Mouse (Mus musculus) forebrain, embryonic 11.5 days (tissue): ENCODE measurements at regions not wholly inside any gene's neighbourhood (a gene's known extent, or its start where the extent isn't known, plus 50 kb on each side); places are given as distances from the start of the nearest gene placed in this dataset.
A peak's percentile ranks its signal among the peaks of the same experiment; 100 is the strongest.

Experiments
- ATAC-seq: fragments of 200-750 bp; cut with Nextera tagmentation; replicated peaks from 2 replicates; pipeline ENCODE4 v1.8.0; 2017; ENCODE audit warnings: moderate TSS enrichment; ENCODE audit not compliant: low FRiP score
- DNase-seq: peaks from one replicate; pipeline ENCODE4 v3.0.0-alpha.2; 2017; ENCODE audit warnings: low spot score
- H3K27ac ChIP-seq: fragments of 300-500 bp; sonication (generic); 2 replicates; pipeline ENCODE4 v1.5.1; 2014; ENCODE audit warnings: low read depth, low read length
- H3K27me3 ChIP-seq: fragments of 300-500 bp; sonication (generic); 2 replicates; pipeline ENCODE4 v1.6.1; 2014; ENCODE audit warnings: mild to moderate bottlenecking, low read length, mixed read lengths; ENCODE audit not compliant: control insufficient read depth, insufficient read depth
- H3K36me3 ChIP-seq: fragments of 300-500 bp; sonication (generic); 2 replicates; pipeline ENCODE4 v1.6.1; 2014; ENCODE audit warnings: mild to moderate bottlenecking, low read length, moderate library complexity, mixed read lengths; ENCODE audit not compliant: control insufficient read depth, insufficient read depth
- H3K4me1 ChIP-seq: fragments of 300-500 bp; sonication (generic); replicated peaks from 2 replicates; pipeline ENCODE4 v1.6.1; 2014; ENCODE audit warnings: low read length, mixed read lengths; ENCODE audit not compliant: control insufficient read depth, insufficient read depth
- H3K4me2 ChIP-seq: fragments of 300-500 bp; sonication (generic); 2 replicates; pipeline ENCODE4 v1.6.1; 2014; ENCODE audit warnings: low read depth, mild to moderate bottlenecking, low read length, moderate library complexity, mixed read lengths; ENCODE audit not compliant: severe bottlenecking
- H3K4me3 ChIP-seq: fragments of 300-500 bp; sonication (generic); 2 replicates; pipeline ENCODE4 v1.5.1; 2014; ENCODE audit warnings: low read depth, low read length
- H3K9ac ChIP-seq: fragments of 300-500 bp; sonication (generic); 2 replicates; pipeline ENCODE4 v1.6.1; 2014; ENCODE audit warnings: low read length
- H3K9me3 ChIP-seq: fragments of 300-500 bp; sonication (generic); 2 replicates; pipeline ENCODE4 v1.6.1; 2016; ENCODE audit warnings: low read length, mixed read lengths; ENCODE audit not compliant: control insufficient read depth
- WGBS: fragments of 180-500 bp; shearing (Covaris S2); extraction: QIAGEN DNeasy Blood & Tissue Kit; methylation state at CpG from one replicate; pipeline ENCODE4 v1.1.7; 2014; 5-methylcytosine and 5-hydroxymethylcytosine counted together

DNA sequence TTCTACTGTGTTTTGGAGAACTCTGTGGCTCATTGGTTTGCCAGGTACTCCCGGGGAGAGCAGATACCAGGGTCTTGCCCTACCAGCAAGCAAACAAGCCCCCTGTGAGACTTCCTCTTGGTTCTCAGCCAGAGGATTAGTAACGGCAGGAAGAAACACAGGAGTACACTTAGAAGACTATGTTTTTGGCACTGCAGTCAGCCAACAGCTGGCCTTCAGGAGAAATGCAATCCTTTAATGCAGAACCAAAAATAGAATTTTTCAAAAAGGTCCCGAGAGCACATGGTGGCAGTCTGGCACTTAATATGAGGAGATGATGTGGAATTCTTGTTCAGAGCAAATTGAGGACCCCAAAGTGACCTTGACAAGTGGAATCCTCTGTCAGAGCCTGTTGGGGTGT, 189.8 kb downstream of the Faxc start:
- H3K9ac ChIP-seq, result no peak overlapping the region
- ATAC-seq (no peak), DNase-seq (no peak)
- H3K27me3 ChIP-seq, result no peaks in the 10 kb centered on the region
- WGBS, result 64% methylated on average over 3 of the region's 3 CpGs
- no peak overlapping the region for H3K4me2 ChIP-seq
- H3K9me3 ChIP-seq, result no peaks in the 10 kb centered on the region
- no peaks in the 10 kb centered on the region for H3K36me3 ChIP-seq
- H3K4me1 ChIP-seq, result no peaks in the 10 kb centered on the region
- no peak overlapping the region for H3K4me3 ChIP-seq
- no peak overlapping the region for H3K27ac ChIP-seq

DNA sequence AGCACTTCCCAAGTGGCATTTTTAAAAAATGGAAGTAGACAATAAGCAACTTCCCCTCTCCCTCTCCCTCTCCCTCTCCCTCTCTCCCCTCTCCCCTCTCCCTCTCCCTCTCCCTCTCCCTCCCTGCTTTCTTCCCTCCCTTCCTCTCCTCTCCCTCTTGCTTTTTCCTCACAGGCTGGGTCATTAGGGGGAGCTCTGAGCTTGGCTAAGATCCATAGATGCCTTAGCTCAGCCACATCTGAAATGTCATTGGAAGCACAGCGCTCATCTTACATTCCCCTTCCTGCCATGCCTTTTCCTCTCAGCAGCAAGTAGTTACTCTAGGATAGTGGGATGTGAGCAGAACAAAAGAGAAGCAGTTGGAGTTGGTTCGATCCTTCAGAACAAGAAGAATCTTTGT, 190.3 kb downstream of the Faxc start:
- ATAC-seq (no peak), DNase-seq (no peak)
- Histone ChIP-seq H3K9me3 (no peaks in the 10 kb centered on the region), H3K4me1 (no peaks in the 10 kb centered on the region), H3K36me3 (no peaks in the 10 kb centered on the region), H3K27me3 (no peaks in the 10 kb centered on the region), H3K9ac (no peak overlapping the region), H3K4me2 (no peak overlapping the region), H3K27ac (no peak overlapping the region), H3K4me3 (no peak overlapping the region)
- 72% methylated on average over 2 of the region's 2 CpGs for WGBS

- Histone ChIP-seq H3K36me3 (no peaks in the 10 kb centered on the region), H3K27me3 (no peaks in the 10 kb centered on the region), H3K4me3 (no peak overlapping the region), H3K4me1 (no peaks in the 10 kb centered on the region), H3K27ac (no peak overlapping the region), H3K4me2 (no peak overlapping the region), H3K9me3 (no peaks in the 10 kb centered on the region), H3K9ac (no peak overlapping the region)
- 94% methylated on average over 6 of the region's 6 CpGs for WGBS
- no peak for DNase-seq
- ATAC-seq, result no peak
Measured at GRCm38 (mm10) chr4:22124836-22125235, 193.7 kb downstream of the Faxc start.

GRCm38 (mm10) chr4:22130511-22130910, 199.4 kb downstream of the Faxc start:
- DNase-seq (no peak), ATAC-seq (no peak)
- no peaks in the 10 kb centered on the region for H3K4me1 ChIP-seq

GRCm38 (mm10) chr4:22131751-22132736, 200.9 kb downstream of the Faxc start:
- Histone ChIP-seq H3K9ac (no peak overlapping the region), H3K4me3 (no peak overlapping the region), H3K9me3 (no peaks in the 10 kb centered on the region), H3K36me3 (no peaks in the 10 kb centered on the region), H3K4me1 (no peaks in the 10 kb centered on the region), H3K27ac (no peak overlapping the region), H3K4me2 (no peak overlapping the region), H3K27me3 (no peaks in the 10 kb centered on the region)
- DNase-seq, result no peak
- 58% methylated on average over 13 of the region's 13 CpGs for WGBS
- peak; percentile 65 for ATAC-seq

More at GRCm38 (mm10) chr4:22130511-22130910, 199.4 kb downstream of the Faxc start:
- no peak overlapping the region for H3K27ac ChIP-seq
- no peaks in the 10 kb centered on the region for H3K36me3 ChIP-seq
- WGBS, result 86% methylated on average over 8 of the region's 8 CpGs
- H3K4me3 ChIP-seq, result no peak overlapping the region
- H3K9ac ChIP-seq, result no peak overlapping the region
- no peak overlapping the region for H3K4me2 ChIP-seq
- H3K9me3 ChIP-seq, result no peaks in the 10 kb centered on the region
- H3K27me3 ChIP-seq, result no peaks in the 10 kb centered on the region

DNA sequence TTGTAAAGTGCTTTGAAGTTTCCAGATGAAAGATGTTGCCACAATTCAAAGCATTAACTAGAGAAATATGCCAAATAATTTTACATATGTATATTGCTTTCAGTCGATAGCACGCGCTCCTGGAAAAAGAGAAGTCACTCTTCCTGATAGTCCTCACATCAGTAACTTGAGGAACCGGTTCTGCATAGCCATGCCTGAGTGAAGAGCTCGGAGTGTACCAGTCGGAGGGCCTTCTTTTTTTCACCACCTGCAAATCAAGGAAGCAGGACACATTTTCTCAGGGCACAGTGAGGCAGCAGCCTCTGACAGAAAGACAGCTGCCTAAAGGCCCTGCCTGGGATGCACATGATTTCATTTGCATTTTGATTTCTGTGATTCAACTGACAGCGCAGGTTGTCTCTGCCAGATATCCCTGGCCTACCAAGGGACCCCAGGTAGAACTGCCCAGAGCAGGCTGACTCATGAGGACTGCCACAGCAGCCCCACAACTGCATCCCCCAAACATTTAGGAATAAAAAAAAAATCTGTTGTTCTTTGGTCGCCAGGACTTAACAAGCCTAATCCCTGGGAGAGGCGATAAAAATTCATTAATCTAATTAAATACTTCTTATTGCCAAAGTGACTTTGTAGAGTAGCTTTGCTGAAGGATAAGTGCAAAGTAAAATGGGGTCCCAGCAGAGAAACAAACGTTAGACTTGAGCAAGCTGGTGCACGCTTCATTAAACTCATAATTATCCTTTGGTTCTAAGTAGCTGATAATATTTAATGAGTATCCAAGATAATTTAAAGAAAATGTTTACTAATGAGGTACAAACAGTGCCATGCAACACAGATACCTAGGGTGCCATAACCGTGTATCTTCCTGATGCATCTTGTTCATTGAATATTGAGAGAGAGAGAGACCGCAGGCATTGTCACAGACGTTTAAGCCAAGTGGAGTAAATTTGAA, 202.7 kb downstream of the Faxc start:
- no peak for DNase-seq
- Histone ChIP-seq H3K27me3 (no peaks in the 10 kb centered on the region), H3K36me3 (no peaks in the 10 kb centered on the region), H3K4me1 (no peaks in the 10 kb centered on the region), H3K9ac (no peak overlapping the region), H3K9me3 (no peaks in the 10 kb centered on the region), H3K4me2 (no peak overlapping the region), H3K27ac (no peak overlapping the region), H3K4me3 (no peak overlapping the region)
- no peak for ATAC-seq
- WGBS, result 51% methylated on average over 14 of the region's 14 CpGs

- H3K27me3 ChIP-seq, result no peaks in the 10 kb centered on the region
- H3K9ac ChIP-seq, result no peak overlapping the region
- no peaks in the 10 kb centered on the region for H3K4me1 ChIP-seq
- H3K27ac ChIP-seq, result no peak overlapping the region
- 70% methylated on average over 3 of the region's 3 CpGs for WGBS
- no peaks in the 10 kb centered on the region for H3K9me3 ChIP-seq
- ATAC-seq (no peak), DNase-seq (no peak)
- no peak overlapping the region for H3K4me3 ChIP-seq
- no peaks in the 10 kb centered on the region for H3K36me3 ChIP-seq
- no peak overlapping the region for H3K4me2 ChIP-seq
Measured at GRCm38 (mm10) chr4:22140122-22140521, 209.0 kb downstream of the Faxc start.

DNA sequence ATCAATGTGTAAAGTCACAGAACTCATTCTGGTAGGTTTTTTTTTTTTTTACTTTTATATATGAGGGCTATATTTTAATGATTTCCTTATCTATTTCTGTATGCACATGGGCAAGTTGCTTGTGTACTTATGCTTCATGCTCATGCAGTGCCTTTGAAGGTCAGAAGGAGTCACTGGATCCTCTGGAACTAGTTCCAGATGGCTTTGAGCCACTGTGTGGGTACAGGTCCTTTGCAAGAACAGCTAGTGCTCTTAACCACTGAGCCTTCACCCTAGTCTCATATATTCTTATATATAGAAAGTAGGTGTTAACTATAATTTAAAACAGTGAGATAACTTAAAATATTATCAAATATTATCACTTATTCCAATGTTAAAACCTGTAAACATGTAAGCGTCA, 212.4 kb downstream of the Faxc start:
- Histone ChIP-seq H3K9me3 (no peaks in the 10 kb centered on the region), H3K27ac (no peak overlapping the region), H3K9ac (no peak overlapping the region), H3K27me3 (no peaks in the 10 kb centered on the region), H3K4me1 (no peaks in the 10 kb centered on the region), H3K36me3 (no peaks in the 10 kb centered on the region), H3K4me3 (no peak overlapping the region), H3K4me2 (no peak overlapping the region)
- 92% methylated on average over 1 of the region's 1 CpGs for WGBS
- DNase-seq (no peak), ATAC-seq (no peak)
